Mouse (Mus musculus): ENCODE results near the gene Ly6g5b. TPM values are rescaled to one million over a fixed set of nuclear protein-coding genes. Genes with fewer than 3 reads are reported as not detected.
"Not testable (repeated sequence)": the region's sequence is repeated elsewhere in the genome, so short reads cannot be mapped to it uniquely, and the experiment has no call there.

The Ly6g5b gene
- polyA plus RNA-seq, 1 experiment from 2014 or later, result 0.81 TPM

DNA sequence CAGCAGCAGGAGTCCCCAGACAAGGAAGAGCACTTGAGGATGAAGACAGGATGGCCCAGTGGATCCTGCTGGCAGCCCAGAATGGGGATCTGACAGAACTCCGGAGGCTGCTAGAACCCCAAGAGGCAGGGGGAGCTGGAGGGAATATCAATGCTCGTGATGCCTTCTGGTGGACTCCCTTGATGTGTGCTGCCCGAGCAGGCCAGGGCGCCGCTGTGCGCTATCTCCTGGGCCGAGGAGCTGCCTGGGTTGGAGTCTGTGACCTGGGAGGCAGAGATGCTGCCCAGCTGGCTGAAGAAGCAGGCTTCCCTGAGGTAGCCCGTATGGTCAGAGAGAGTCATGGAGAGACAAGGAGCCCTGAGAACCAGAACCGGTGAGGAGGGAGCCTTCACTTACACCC lies 8.1 kb upstream of the Ly6g5b start:
- H3K4me2 ChIP-seq, result not testable (repeated sequence)
- peaks cover 58% of the 10 kb centered on the region for H3K4me1 ChIP-seq

DNA sequence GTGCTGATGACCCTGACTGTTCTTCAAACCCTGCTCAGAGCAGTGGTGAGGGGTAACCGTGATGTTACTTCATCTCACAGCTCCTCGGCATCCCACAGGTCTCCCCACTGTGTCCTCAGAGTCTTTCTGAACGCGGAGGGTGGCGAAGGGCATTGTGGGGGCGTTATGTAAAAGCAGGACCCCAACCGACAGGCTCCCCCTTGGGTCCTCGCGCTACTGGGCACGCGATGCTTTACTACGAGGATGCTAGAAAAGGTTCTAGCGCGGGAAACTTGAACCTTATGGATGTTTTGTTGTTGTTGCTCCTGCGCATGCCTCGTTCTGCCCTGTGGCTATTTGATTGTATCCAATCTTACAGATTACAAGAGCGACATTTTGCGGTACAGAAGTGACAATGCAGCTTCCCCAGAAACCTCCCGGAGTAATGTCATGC lies 6.7 kb upstream of the Ly6g5b start, which contains the start of gene Csnk2b:
Gene Csnk2b (minus strand): TSS at position 183 of the 433 bp plus-strand sequence.
- peak within 1 kb of the TSS; percentile 89 for H3K4me2 ChIP-seq
- peak within 1 kb of the TSS; percentile 82 for H3K4me3 ChIP-seq
- peaks cover 47% of the 10 kb centered on the region for H3K4me1 ChIP-seq
- ATAC-seq, result no peak
- H3K9ac ChIP-seq, result peak within 1 kb of the TSS; percentile 92
- peaks cover 53% of the 10 kb centered on the region for H3K36me3 ChIP-seq
- WGBS (ENCODE audit: insufficient replicate concordance), result under 1% methylated on average over 19 of the region's 19 CpGs
- no peaks in the 10 kb centered on the region for H3K27me3 ChIP-seq (replicated peaks)
- H3K27ac ChIP-seq, result peak within 1 kb of the TSS; percentile 96
- no peaks in the 10 kb centered on the region for H3K9me3 ChIP-seq (replicated peaks)

More for the DNA sequence above, 8.1 kb upstream of the Ly6g5b start:
- H3K27me3 ChIP-seq (replicated peaks); H3K27ac ChIP-seq; H3K4me3 ChIP-seq; ATAC-seq; H3K9me3 ChIP-seq (replicated peaks); H3K9ac ChIP-seq: not testable (repeated sequence)
- 83% methylated on average over 9 of the region's 9 CpGs for WGBS (ENCODE audit: insufficient replicate concordance)
- peaks cover 51% of the 10 kb centered on the region for H3K36me3 ChIP-seq

DNA sequence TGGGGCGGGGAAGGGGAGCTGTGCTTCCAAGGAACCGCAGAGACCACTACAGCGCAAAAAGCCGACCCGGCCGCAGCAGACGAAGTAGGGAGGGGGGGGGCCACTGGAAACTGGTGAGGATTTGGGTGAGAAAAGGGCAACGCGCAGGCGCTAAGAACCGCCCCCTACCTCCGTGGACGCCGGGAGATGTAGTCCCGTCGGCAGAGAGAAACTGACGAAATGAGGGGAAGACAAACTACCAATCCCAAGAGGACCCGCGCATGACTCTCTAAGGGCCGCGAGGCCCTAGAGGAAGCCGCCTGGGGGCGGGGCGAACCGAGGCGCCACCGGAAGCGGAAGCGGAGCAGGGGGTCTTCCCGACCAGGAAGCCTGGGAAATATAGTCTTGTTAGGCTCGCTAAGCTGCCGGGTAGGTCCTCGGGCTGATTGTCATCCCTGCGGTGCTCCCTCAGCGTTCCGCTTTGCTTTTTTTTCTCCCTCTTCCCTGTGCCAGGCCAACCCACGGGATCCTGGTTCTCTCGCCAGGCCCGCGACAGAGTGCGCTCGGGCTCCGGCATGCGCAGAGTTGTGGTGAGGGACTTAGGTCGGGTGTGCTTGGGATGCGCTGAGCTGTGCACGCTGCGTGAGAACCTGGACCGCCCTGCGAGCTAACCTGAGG lies 6.0 kb upstream of the Ly6g5b start, which contains the start of gene Gpank1:
Gene Gpank1 (plus strand): TSS at position 313 of the 657 bp plus-strand sequence.
- peak; percentile 94 for ATAC-seq
- no peaks in the 10 kb centered on the region for H3K9me3 ChIP-seq (replicated peaks)
- peak within 1 kb of the TSS; percentile 82 for H3K4me3 ChIP-seq
- no peaks in the 10 kb centered on the region for H3K27me3 ChIP-seq (replicated peaks)
- H3K4me2 ChIP-seq, result peak within 1 kb of the TSS; percentile 89
- WGBS (ENCODE audit: insufficient replicate concordance), result 2% methylated on average over 50 of the region's 50 CpGs
- peak within 1 kb of the TSS; percentile 96 for H3K27ac ChIP-seq
- peaks cover 42% of the 10 kb centered on the region for H3K4me1 ChIP-seq
- peak within 1 kb of the TSS; percentile 92 for H3K9ac ChIP-seq
- H3K36me3 ChIP-seq, result peaks cover 57% of the 10 kb centered on the region

DNA sequence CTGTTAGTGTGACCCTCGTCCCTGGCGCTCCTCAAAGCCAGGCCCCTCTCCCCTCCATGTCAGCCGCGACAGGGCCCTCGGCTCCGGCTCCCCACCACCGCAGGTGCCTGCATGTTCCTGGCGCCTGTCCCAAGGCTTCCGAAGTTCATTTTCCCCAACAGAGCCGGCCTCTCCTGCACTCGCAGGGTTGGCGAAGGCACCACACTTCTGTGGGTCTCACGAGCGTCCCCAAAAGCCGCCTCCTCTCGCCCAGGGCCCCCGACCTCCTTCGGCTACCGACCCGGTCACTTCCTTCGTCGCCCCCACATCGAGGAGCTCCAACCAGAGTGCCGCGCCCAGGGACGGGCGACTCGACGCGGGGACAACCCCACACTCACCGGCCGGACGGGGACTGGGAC lies 5.5 kb upstream of the Ly6g5b start:
- Histone ChIP-seq H3K4me1 (peaks cover 40% of the 10 kb centered on the region), H3K4me2 (peak overlapping the region; percentile 89), H3K36me3 (peaks cover 62% of the 10 kb centered on the region), H3K9me3 (replicated peaks) (no peaks in the 10 kb centered on the region), H3K9ac (peak overlapping the region; percentile 92), H3K4me3 (peak overlapping the region; percentile 82), H3K27ac (peak overlapping the region; percentile 64), H3K27me3 (replicated peaks) (no peaks in the 10 kb centered on the region)
- peak; percentile 6 for ATAC-seq
- WGBS (ENCODE audit: insufficient replicate concordance), result under 1% methylated on average over 33 of the region's 33 CpGs

DNA sequence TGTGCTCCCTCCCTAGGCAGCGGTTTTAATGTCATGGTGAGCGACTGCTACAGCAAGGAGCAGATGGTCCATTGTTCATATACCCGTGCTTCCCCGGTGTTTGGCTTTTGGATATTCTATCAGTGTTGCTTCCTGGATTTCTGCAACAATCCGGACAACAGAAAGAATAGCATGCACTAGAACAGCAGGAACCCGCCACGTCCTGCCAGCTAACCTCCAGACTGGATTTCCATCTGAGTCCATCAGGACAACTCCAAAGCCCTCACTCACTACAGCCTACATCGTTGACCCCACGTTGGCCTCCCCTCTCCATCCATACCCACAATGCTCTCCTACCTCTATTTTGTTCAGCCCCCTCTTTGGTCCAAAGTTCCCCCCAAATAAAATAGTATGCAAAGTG lies 3.5 kb downstream of the Ly6g5b start:
- no peaks in the 10 kb centered on the region for H3K4me1 ChIP-seq
- no peak overlapping the region for H3K27ac ChIP-seq
- 68% methylated on average over 9 of the region's 9 CpGs for WGBS (ENCODE audit: insufficient replicate concordance)
- no peak overlapping the region for H3K4me3 ChIP-seq
- H3K9me3 ChIP-seq (replicated peaks), result no peaks in the 10 kb centered on the region
- no peak overlapping the region for H3K9ac ChIP-seq
- H3K4me2 ChIP-seq, result no peak overlapping the region
- ATAC-seq, result no peak
- 0 out of 2 replicates have a peak, but pooled peaks cover 4% of the 10 kb centered on the region for H3K27me3 ChIP-seq (replicated peaks)
- H3K36me3 ChIP-seq, result peaks cover 30% of the 10 kb centered on the region

GRCm38 (mm10) chr17:35108097-35108496 lies 7.1 kb downstream of the Ly6g5b start, which contains the start of gene Ly6g5c:
Ly6g5c (plus strand) TSS chr17:35108279.
- Histone ChIP-seq H3K36me3 (peaks cover 10% of the 10 kb centered on the region), H3K4me1 (peaks cover 33% of the 10 kb centered on the region), H3K9ac (no peak within 1 kb of the TSS), H3K4me2 (no peak within 1 kb of the TSS), H3K9me3 (replicated peaks) (no peaks in the 10 kb centered on the region), H3K27ac (no peak within 1 kb of the TSS), H3K4me3 (no peak within 1 kb of the TSS), H3K27me3 (replicated peaks) (0 out of 2 replicates have a peak, but pooled peaks cover 4% of the 10 kb centered on the region)
- WGBS (ENCODE audit: insufficient replicate concordance), result 80% methylated on average over 6 of the region's 6 CpGs
- ATAC-seq, result no peak

- ATAC-seq, result no peak
- 0 out of 2 replicates have a peak, but pooled peaks cover 3% of the 10 kb centered on the region for H3K27me3 ChIP-seq (replicated peaks)
- no peak overlapping the region for H3K9ac ChIP-seq
- WGBS (ENCODE audit: insufficient replicate concordance), result 70% methylated on average over 3 of the region's 3 CpGs
- peaks cover 45% of the 10 kb centered on the region for H3K4me1 ChIP-seq
- H3K36me3 ChIP-seq, result peaks cover 26% of the 10 kb centered on the region
- H3K9me3 ChIP-seq (replicated peaks), result no peaks in the 10 kb centered on the region
- H3K27ac ChIP-seq, result no peak overlapping the region
- no peak overlapping the region for H3K4me2 ChIP-seq
- H3K4me3 ChIP-seq, result no peak overlapping the region
Observed at GRCm38 (mm10) chr17:35106522-35106921, 8.7 kb downstream of the Ly6g5b start.

DNA sequence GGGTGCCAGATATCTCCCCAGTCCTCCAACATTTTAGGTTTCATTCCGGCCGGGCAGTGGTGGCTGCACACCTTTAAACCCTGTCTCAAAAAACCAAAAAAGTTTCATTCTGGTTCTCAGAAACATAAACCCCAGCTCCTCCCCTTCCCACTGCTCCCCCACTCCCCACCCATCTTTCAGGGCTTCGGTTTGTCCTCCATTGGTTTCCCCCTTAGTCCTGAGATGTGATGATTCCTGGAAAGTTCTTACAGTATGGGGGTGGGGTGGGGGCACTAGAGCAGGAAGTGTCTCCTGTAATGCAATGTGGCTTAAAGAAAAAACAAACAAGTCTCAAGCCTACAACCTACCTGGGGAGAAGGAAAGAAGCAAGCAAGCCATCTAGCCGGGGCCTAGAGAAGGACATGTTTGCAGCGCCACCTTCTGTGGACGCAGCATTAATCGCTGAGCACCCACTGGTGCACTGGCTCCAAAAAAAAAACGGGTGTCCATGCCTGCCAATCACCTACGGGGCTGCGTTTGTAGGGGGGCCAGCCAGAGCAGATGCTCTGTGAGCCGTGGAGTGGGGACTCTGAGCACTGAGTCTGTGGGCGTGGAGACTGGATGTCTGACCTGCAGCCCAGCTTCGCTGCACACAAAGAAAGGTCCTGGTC lies 9.4 kb downstream of the Ly6g5b start:
- Histone ChIP-seq H3K27ac (peak overlapping the region; percentile 82), H3K9me3 (replicated peaks) (no peaks in the 10 kb centered on the region), H3K4me1 (peaks cover 45% of the 10 kb centered on the region), H3K4me2 (peak overlapping the region; percentile 26), H3K27me3 (replicated peaks) (no peaks in the 10 kb centered on the region), H3K4me3 (no peak overlapping the region), H3K9ac (peak overlapping the region; percentile 45; the same call in 1 of the 2 replicates), H3K36me3 (peaks cover 32% of the 10 kb centered on the region)
- 25% methylated on average over 13 of the region's 13 CpGs for WGBS (ENCODE audit: insufficient replicate concordance)
- no peak; the same call in 1 of the 2 replicates for ATAC-seq

GRCm38 (mm10) chr17:35104754-35105153 lies 10.5 kb downstream of the Ly6g5b start:
- peak overlapping the region; percentile 50 for H3K4me2 ChIP-seq
- peak overlapping the region; percentile 57 for H3K9ac ChIP-seq
- 20% methylated on average over 6 of the region's 6 CpGs for WGBS (ENCODE audit: insufficient replicate concordance)
- peak overlapping the region; percentile 82 for H3K27ac ChIP-seq
- ATAC-seq, result peak; percentile 87
- no peaks in the 10 kb centered on the region for H3K27me3 ChIP-seq (replicated peaks)
- H3K9me3 ChIP-seq (replicated peaks), result no peaks in the 10 kb centered on the region
- H3K36me3 ChIP-seq, result peaks cover 43% of the 10 kb centered on the region
- no peak overlapping the region for H3K4me3 ChIP-seq
- H3K4me1 ChIP-seq, result peaks cover 54% of the 10 kb centered on the region

- 67% methylated on average over 7 of the region's 7 CpGs for WGBS (ENCODE audit: insufficient replicate concordance)
- Histone ChIP-seq H3K4me3 (no peak overlapping the region), H3K27ac (peak overlapping the region; percentile 82), H3K27me3 (replicated peaks) (no peaks in the 10 kb centered on the region), H3K9ac (peak overlapping the region; percentile 57), H3K36me3 (peaks cover 50% of the 10 kb centered on the region), H3K9me3 (replicated peaks) (no peaks in the 10 kb centered on the region), H3K4me1 (peaks cover 55% of the 10 kb centered on the region), H3K4me2 (peak overlapping the region; percentile 50)
- no peak for ATAC-seq
Observed at GRCm38 (mm10) chr17:35104079-35104478, 11.1 kb downstream of the Ly6g5b start.

- no peak for ATAC-seq
- Histone ChIP-seq H3K4me3 (no peak overlapping the region), H3K4me2 (peak overlapping the region; percentile 50; the same call in 1 of the 2 replicates), H3K27me3 (replicated peaks) (no peaks in the 10 kb centered on the region), H3K4me1 (peaks cover 61% of the 10 kb centered on the region), H3K9ac (peak overlapping the region; percentile 57), H3K27ac (peak overlapping the region; percentile 82), H3K9me3 (replicated peaks) (no peaks in the 10 kb centered on the region), H3K36me3 (peaks cover 58% of the 10 kb centered on the region)
- WGBS (ENCODE audit: insufficient replicate concordance), result 54% methylated on average over 6 of the region's 6 CpGs
Observed at GRCm38 (mm10) chr17:35103221-35103690, 12.0 kb downstream of the Ly6g5b start.

- H3K9ac ChIP-seq, result no peak overlapping the region
- H3K27me3 ChIP-seq (replicated peaks), result no peaks in the 10 kb centered on the region
- WGBS (ENCODE audit: insufficient replicate concordance), result 79% methylated on average over 8 of the region's 8 CpGs
- ATAC-seq, result no peak
- no peaks in the 10 kb centered on the region for H3K9me3 ChIP-seq (replicated peaks)
- no peak overlapping the region for H3K4me2 ChIP-seq
- peaks cover 68% of the 10 kb centered on the region for H3K36me3 ChIP-seq
- peaks cover 61% of the 10 kb centered on the region for H3K4me1 ChIP-seq
- peak overlapping the region; percentile 43 for H3K27ac ChIP-seq
- H3K4me3 ChIP-seq, result no peak overlapping the region
Observed at GRCm38 (mm10) chr17:35102299-35102698, 12.9 kb downstream of the Ly6g5b start.
